Mouse (Mus musculus) CD4-positive naive resting alpha-beta T cell, adult 57 days (primary cell): ENCODE results near the gene Gm21028. TPM values are rescaled to one million over a fixed set of nuclear protein-coding genes. Genes with fewer than 3 reads are reported as not detected.

Experiments
- total RNA-seq: library from RNA; stranded (reverse); gene quantifications from one replicate; pipeline ENCODE4 v1.2.4, GENCODE M21; 2023

The Gm21028 gene
- not detected for total RNA-seq

DNA sequence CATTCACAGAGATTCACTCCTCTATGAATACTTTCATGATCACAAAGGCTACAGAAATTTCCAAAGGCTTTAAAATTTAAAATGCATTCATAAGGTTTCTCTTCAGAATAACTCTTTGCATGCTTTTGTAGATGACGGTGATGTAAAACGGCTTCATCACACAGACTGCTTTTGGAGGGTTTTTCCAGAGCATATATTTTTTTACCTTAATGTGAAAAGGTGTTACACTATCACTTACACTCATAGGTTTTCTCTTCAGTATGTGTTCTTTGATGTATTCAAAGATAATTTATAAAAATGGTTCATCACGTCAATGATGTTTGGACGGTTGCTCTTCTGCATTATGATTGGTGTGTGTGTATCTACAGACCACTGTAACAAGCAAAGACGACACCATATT lies at the start of gene Gm21028:
Gm21028 (minus strand) TSS at position 101 of the 400 bp plus-strand sequence.

DNA sequence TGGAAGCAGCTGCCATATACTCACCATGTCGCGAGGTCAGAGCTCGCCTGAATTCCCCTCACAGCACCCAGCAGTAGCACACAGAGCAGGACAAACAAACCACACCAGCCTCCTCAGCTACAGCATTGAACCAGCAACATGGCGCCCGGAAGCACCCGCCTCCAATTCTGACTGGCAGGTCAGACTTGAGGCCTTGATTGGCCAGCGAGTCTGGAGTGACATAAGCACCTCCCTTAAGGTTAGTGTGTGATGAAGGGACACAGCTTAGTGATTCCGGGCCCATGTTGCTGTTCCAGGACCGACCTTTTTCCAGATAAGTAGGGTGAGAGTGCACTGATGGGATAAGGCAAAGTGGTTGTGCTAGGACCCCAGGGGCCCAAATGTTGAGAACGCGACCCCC lies 14.0 kb upstream of the Gm21028 start, which contains the start of gene Zfp977:
Zfp977 (minus strand) TSS at position 135 of the 400 bp plus-strand sequence.

Other genes starting within 250 kb of the Gm21028 start
- gene 4933421I07Rik, start 130.5 kb downstream of the Gm21028 start, total RNA-seq = not detected
- gene Zfp141, start 72.8 kb downstream of the Gm21028 start, total RNA-seq = 33.1 TPM
- 0.41 TPM for gene Zfp977, start 14.0 kb upstream of the Gm21028 start, total RNA-seq
- 0.35 TPM for gene Zfp976, start 64.0 kb upstream of the Gm21028 start, total RNA-seq
- 2.2 TPM for gene Zfp975, start 114.2 kb upstream of the Gm21028 start, total RNA-seq
- not detected for gene Gm17067, start 148.4 kb upstream of the Gm21028 start, total RNA-seq
- gene Vmn2r62, start 214.9 kb upstream of the Gm21028 start, total RNA-seq = not detected